Mouse (Mus musculus): ENCODE measurements around the gene Mff. TPM values are rescaled to one million over a fixed set of nuclear protein-coding genes. Genes with fewer than 3 reads are reported as not detected.

Gene Mff
- polyA plus RNA-seq (2014; fragmentation: Nextera tagmentation; extraction: Ambion mirVana) = 200 and 221 TPM in 2 replicates

- H3K27me3 ChIP-seq (ENCODE audit: control insufficient read depth, insufficient read depth, low read length) = no peaks in the 10 kb centered on the region
- H3K4me1 ChIP-seq (ENCODE audit: control insufficient read depth, insufficient read depth, low read length) = peaks cover 9% of the 10 kb centered on the region; the same call in 1 of the 2 replicates
- H3K9me3 ChIP-seq (ENCODE audit: control insufficient read depth, low read depth, low read length) = no peaks in the 10 kb centered on the region
- 10% methylated on average over 38 of the region's 38 CpGs for WGBS
- H3K27ac ChIP-seq (ENCODE audit: low read length) = peak within 1 kb of the TSS; percentile 67; the same call in 1 of the 2 replicates
- H3K4me3 ChIP-seq (ENCODE audit: low read depth, low read length) = peak within 1 kb of the TSS; percentile 89
- peak; percentile 99 for ATAC-seq (ENCODE audit: insufficient number of reproducible peaks, insufficient read depth, low FRiP score, low read depth)
- peaks cover 5% of the 10 kb centered on the region; the same call in 1 of the 2 replicates for H3K36me3 ChIP-seq (ENCODE audit: control insufficient read depth, insufficient read depth, low read length)
- H3K4me2 ChIP-seq (replicated peaks; ENCODE audit: low read depth, low read length) = peak within 1 kb of the TSS; percentile 80
- H3K9ac ChIP-seq (replicated peaks; ENCODE audit: low read depth, low read length) = peak within 1 kb of the TSS; percentile 89
Observed at GRCm38 (mm10) chr1:82724339-82725025, at the start of gene Mff. TSS of gene Mff (plus strand) at chr1:82724890.

DNA sequence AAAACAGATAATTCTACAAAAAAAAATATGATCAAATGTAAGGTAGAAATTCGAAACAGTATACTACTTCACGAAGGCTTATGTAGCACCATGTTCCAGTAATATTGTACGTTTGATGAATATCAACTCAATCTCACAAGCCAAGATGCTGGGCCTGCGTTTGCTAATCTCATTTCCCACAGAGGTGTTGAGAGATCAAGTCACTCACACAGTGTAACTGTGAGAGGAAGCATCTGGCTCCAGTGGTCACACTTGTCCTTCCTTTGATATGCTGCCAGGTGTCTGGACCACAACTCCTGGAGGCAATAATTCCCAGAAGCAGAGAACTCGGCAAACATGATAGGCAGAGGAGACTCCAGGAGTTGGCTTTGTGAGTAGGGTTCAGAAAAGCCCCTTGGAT lies 38.4 kb upstream of the Mff start:
- no peak for ATAC-seq (ENCODE audit: insufficient number of reproducible peaks, insufficient read depth, low FRiP score, low read depth)
- no peaks in the 10 kb centered on the region for H3K9me3 ChIP-seq (ENCODE audit: control insufficient read depth, low read depth, low read length)
- no peak overlapping the region for H3K9ac ChIP-seq (replicated peaks; ENCODE audit: low read depth, low read length)
- WGBS = 80% methylated on average over 5 of the region's 5 CpGs
- no peak overlapping the region for H3K27ac ChIP-seq (ENCODE audit: low read length)
- H3K4me2 ChIP-seq (replicated peaks; ENCODE audit: low read depth, low read length) = no peak overlapping the region
- H3K4me3 ChIP-seq (ENCODE audit: low read depth, low read length) = no peak overlapping the region
- no peaks in the 10 kb centered on the region for H3K36me3 ChIP-seq (ENCODE audit: control insufficient read depth, insufficient read depth, low read length)
- no peaks in the 10 kb centered on the region for H3K4me1 ChIP-seq (ENCODE audit: control insufficient read depth, insufficient read depth, low read length)
- H3K27me3 ChIP-seq (ENCODE audit: control insufficient read depth, insufficient read depth, low read length) = no peaks in the 10 kb centered on the region

DNA sequence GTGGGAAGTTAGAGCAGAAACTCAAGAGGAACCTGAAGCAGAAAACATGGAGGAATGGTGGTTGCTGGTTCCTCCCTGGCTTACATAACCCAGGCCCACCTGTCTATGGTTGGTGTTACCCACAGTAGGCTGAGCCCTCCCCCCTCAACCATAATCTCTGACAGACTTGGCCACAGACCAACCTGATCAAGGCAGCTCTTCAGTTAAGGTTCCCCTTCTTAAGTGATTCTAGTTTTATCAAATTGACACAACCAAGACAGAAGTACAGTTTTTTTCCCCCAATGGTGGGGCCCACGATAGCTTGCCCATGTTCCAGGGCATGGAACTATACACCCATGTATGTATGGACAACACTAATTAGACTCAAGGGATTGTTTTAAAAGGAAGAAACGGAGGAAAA lies 37.8 kb upstream of the Mff start:
- Histone ChIP-seq H3K4me1 (ENCODE audit: control insufficient read depth, insufficient read depth, low read length) (no peaks in the 10 kb centered on the region), H3K4me3 (ENCODE audit: low read depth, low read length) (no peak overlapping the region), H3K36me3 (ENCODE audit: control insufficient read depth, insufficient read depth, low read length) (no peaks in the 10 kb centered on the region), H3K9ac (replicated peaks; ENCODE audit: low read depth, low read length) (no peak overlapping the region), H3K9me3 (ENCODE audit: control insufficient read depth, low read depth, low read length) (no peaks in the 10 kb centered on the region), H3K27me3 (ENCODE audit: control insufficient read depth, insufficient read depth, low read length) (no peaks in the 10 kb centered on the region), H3K27ac (ENCODE audit: low read length) (no peak overlapping the region), H3K4me2 (replicated peaks; ENCODE audit: low read depth, low read length) (no peak overlapping the region)
- WGBS = 88% methylated on average over 2 of the region's 2 CpGs
- no peak for ATAC-seq (ENCODE audit: insufficient number of reproducible peaks, insufficient read depth, low FRiP score, low read depth)

DNA sequence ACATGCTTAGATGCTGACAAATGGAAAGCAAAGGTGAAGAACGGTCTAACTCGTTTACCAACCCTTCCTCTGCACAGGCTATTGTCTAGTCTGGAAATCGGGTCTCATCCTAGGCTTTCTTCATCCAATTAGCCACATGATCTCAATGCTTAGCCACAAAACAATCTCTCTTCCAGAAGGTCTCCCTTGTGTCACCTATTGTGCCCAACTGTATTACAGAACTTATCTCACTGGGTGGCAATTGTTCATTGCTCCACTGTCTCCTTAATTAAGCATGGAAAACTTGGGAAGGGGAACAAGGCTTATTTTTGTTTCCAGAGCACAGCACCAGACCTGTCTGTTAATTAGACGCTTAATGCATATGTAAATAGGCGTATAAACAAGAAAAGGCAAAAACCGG lies 36.8 kb upstream of the Mff start:
- H3K27ac ChIP-seq (ENCODE audit: low read length) = no peak overlapping the region
- no peaks in the 10 kb centered on the region for H3K9me3 ChIP-seq (ENCODE audit: control insufficient read depth, low read depth, low read length)
- ATAC-seq (ENCODE audit: insufficient number of reproducible peaks, insufficient read depth, low FRiP score, low read depth) = no peak
- no peak overlapping the region for H3K4me2 ChIP-seq (replicated peaks; ENCODE audit: low read depth, low read length)
- H3K36me3 ChIP-seq (ENCODE audit: control insufficient read depth, insufficient read depth, low read length) = no peaks in the 10 kb centered on the region
- H3K4me3 ChIP-seq (ENCODE audit: low read depth, low read length) = no peak overlapping the region
- no peaks in the 10 kb centered on the region for H3K4me1 ChIP-seq (ENCODE audit: control insufficient read depth, insufficient read depth, low read length)
- H3K27me3 ChIP-seq (ENCODE audit: control insufficient read depth, insufficient read depth, low read length) = no peaks in the 10 kb centered on the region
- no peak overlapping the region for H3K9ac ChIP-seq (replicated peaks; ENCODE audit: low read depth, low read length)
- WGBS = 84% methylated on average over 6 of the region's 6 CpGs

DNA sequence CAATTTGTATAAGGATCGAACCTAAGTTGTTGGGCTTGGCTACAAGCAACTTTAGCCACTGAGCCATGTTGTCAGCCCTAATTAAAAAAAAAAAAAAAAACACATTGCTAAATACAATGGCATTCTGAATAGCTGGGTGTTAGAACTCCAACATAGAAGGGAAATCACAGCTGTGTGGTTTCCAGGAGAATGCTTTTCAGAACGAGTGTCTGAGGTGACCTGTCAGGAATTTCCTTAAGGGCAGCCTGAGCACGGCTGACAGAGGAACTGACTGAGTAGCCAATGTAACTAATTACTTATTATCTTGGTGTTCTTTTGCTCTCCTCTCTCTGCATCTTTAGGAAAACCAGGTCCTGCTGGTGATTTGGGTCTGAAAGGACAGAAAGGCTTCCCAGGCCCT lies 28.8 kb upstream of the Mff start:
- Histone ChIP-seq H3K9me3 (ENCODE audit: control insufficient read depth, low read depth, low read length) (no peaks in the 10 kb centered on the region), H3K27me3 (ENCODE audit: control insufficient read depth, insufficient read depth, low read length) (no peaks in the 10 kb centered on the region), H3K4me1 (ENCODE audit: control insufficient read depth, insufficient read depth, low read length) (no peaks in the 10 kb centered on the region), H3K27ac (ENCODE audit: low read length) (no peak overlapping the region), H3K9ac (replicated peaks; ENCODE audit: low read depth, low read length) (no peak overlapping the region), H3K4me3 (ENCODE audit: low read depth, low read length) (no peak overlapping the region), H3K4me2 (replicated peaks; ENCODE audit: low read depth, low read length) (no peak overlapping the region), H3K36me3 (ENCODE audit: control insufficient read depth, insufficient read depth, low read length) (no peaks in the 10 kb centered on the region)
- ATAC-seq (ENCODE audit: insufficient number of reproducible peaks, insufficient read depth, low FRiP score, low read depth) = no peak
- WGBS = 39% methylated on average over 3 of the region's 3 CpGs

GRCm38 (mm10) chr1:82717816-82718512 lies 6.7 kb upstream of the Mff start:
- Histone ChIP-seq H3K36me3 (ENCODE audit: control insufficient read depth, insufficient read depth, low read length) (no peaks in the 10 kb centered on the region), H3K4me2 (replicated peaks; ENCODE audit: low read depth, low read length) (no peak overlapping the region), H3K9me3 (ENCODE audit: control insufficient read depth, low read depth, low read length) (no peaks in the 10 kb centered on the region), H3K27ac (ENCODE audit: low read length) (no peak overlapping the region), H3K4me3 (ENCODE audit: low read depth, low read length) (no peak overlapping the region), H3K4me1 (ENCODE audit: control insufficient read depth, insufficient read depth, low read length) (no peaks in the 10 kb centered on the region), H3K27me3 (ENCODE audit: control insufficient read depth, insufficient read depth, low read length) (no peaks in the 10 kb centered on the region), H3K9ac (replicated peaks; ENCODE audit: low read depth, low read length) (no peak overlapping the region)
- ATAC-seq (ENCODE audit: insufficient number of reproducible peaks, insufficient read depth, low FRiP score, low read depth) = no peak
- 67% methylated on average over 9 of the region's 9 CpGs for whole genome bisulfite sequencing

- peaks cover 12% of the 10 kb centered on the region; the same call in 1 of the 2 replicates for H3K36me3 ChIP-seq (ENCODE audit: control insufficient read depth, insufficient read depth, low read length)
- under 1% methylated on average over 37 of the region's 37 CpGs for WGBS
- H3K4me2 ChIP-seq (replicated peaks; ENCODE audit: low read depth, low read length) = peak overlapping the region; percentile 80
Observed at GRCm38 (mm10) chr1:82725026-82725874, 560 bp downstream of the Mff start.

GRCm38 (mm10) chr1:82725875-82726185 lies 1.1 kb downstream of the Mff start:
- WGBS = 50% methylated on average over 4 of the region's 4 CpGs
- Histone ChIP-seq H3K4me2 (replicated peaks; ENCODE audit: low read depth, low read length) (peak overlapping the region; percentile 80), H3K27ac (ENCODE audit: low read length) (no peak overlapping the region), H3K36me3 (ENCODE audit: control insufficient read depth, insufficient read depth, low read length) (peaks cover 17% of the 10 kb centered on the region; the same call in 1 of the 2 replicates), H3K9ac (replicated peaks; ENCODE audit: low read depth, low read length) (peak overlapping the region; percentile 89; the same call in 1 of the 2 replicates), H3K4me3 (ENCODE audit: low read depth, low read length) (peak overlapping the region; percentile 89), H3K9me3 (ENCODE audit: control insufficient read depth, low read depth, low read length) (no peaks in the 10 kb centered on the region), H3K27me3 (ENCODE audit: control insufficient read depth, insufficient read depth, low read length) (no peaks in the 10 kb centered on the region), H3K4me1 (ENCODE audit: control insufficient read depth, insufficient read depth, low read length) (peaks cover 9% of the 10 kb centered on the region; the same call in 1 of the 2 replicates)
- ATAC-seq (ENCODE audit: insufficient number of reproducible peaks, insufficient read depth, low FRiP score, low read depth) = no peak

More at GRCm38 (mm10) chr1:82725026-82725874, 560 bp downstream of the Mff start:
- peak overlapping the region; percentile 89 for H3K4me3 ChIP-seq (ENCODE audit: low read depth, low read length)
- peaks cover 9% of the 10 kb centered on the region; the same call in 1 of the 2 replicates for H3K4me1 ChIP-seq (ENCODE audit: control insufficient read depth, insufficient read depth, low read length)
- peak overlapping the region; percentile 67; the same call in 1 of the 2 replicates for H3K27ac ChIP-seq (ENCODE audit: low read length)
- peak overlapping the region; percentile 89 for H3K9ac ChIP-seq (replicated peaks; ENCODE audit: low read depth, low read length)
- H3K27me3 ChIP-seq (ENCODE audit: control insufficient read depth, insufficient read depth, low read length) = no peaks in the 10 kb centered on the region
- no peaks in the 10 kb centered on the region for H3K9me3 ChIP-seq (ENCODE audit: control insufficient read depth, low read depth, low read length)
- peak; percentile 98 for ATAC-seq (ENCODE audit: insufficient number of reproducible peaks, insufficient read depth, low FRiP score, low read depth)

Measured in stomach, embryonic 14.5 days (tissue).